In genomic region chr5:140143541-140143940, GRCm38 (mm10) we compare ENCODE assay signal across 25 mouse cellular contexts.
"Had no signal": no experiment of that assay in that cellular context is flagged by ENCODE, and none has a peak within 500 bp of the region (broad histone marks: within the 10 kb centered on the region; RNA-seq: fewer than 3 reads in every experiment).

No protein-coding gene starts in this region.

- H3K4me3 ChIP-seq: intestine, embryonic 15.5 days; kidney, embryonic 15.5 days; layer of hippocampus, adult 2 months; left cerebral cortex, adult 2 months; limb, embryonic 12.5 days; limb, embryonic 15.5 days; midbrain, embryonic 13.5 days; myocyte; neural tube, embryonic 13.5 days; stomach, embryonic 15.5 days had no signal

- H3K27me3 ChIP-seq: intestine, embryonic 15.5 days; kidney, embryonic 15.5 days; limb, embryonic 12.5 days; limb, embryonic 15.5 days; midbrain, embryonic 13.5 days; neural tube, embryonic 13.5 days; stomach, embryonic 15.5 days had no signal

- DNase-seq: kidney, adult 11 months; kidney, adult 8-10 months; kidney, postnatal 25 days; layer of hippocampus, adult 9-11 months; layer of hippocampus, postnatal 36 days; left cerebral cortex, postnatal 4 days; liver, postnatal 0 days; lung, embryonic 14.5 days; retina, postnatal 1 day; right cerebral cortex, postnatal 25 days; spleen, adult 18-20 months had no signal

- H3K36me3 ChIP-seq: intestine, embryonic 15.5 days; midbrain, embryonic 13.5 days; neural tube, embryonic 13.5 days; stomach, embryonic 15.5 days had no signal

- ATAC-seq: intestine, embryonic 15.5 days; liver, postnatal 0 days; lung, postnatal 0 days; midbrain, embryonic 13.5 days; midbrain, embryonic 16.5 days had no signal

- H3K27ac ChIP-seq: intestine, embryonic 15.5 days; kidney, embryonic 15.5 days; layer of hippocampus, adult 2 months; left cerebral cortex, adult 2 months; limb, embryonic 12.5 days; limb, embryonic 15.5 days; liver, embryonic 14.5 days; macrophage; midbrain, embryonic 13.5 days; neural tube, embryonic 13.5 days; stomach, embryonic 15.5 days had no signal

- H3K4me1 ChIP-seq: intestine, embryonic 15.5 days; kidney, embryonic 15.5 days; limb, embryonic 15.5 days; midbrain, embryonic 13.5 days; stomach, embryonic 15.5 days had no signal
